Mouse (Mus musculus): ENCODE measurements around the gene Paqr8. TPM values are rescaled to one million over a fixed set of nuclear protein-coding genes. Genes with fewer than 3 reads are reported as not detected.

Gene Paqr8
- 7.3 and 9.3 TPM in 2 replicates for polyA plus RNA-seq (2014; fragmentation: Nextera tagmentation; extraction: Ambion mirVana)

GRCm38 (mm10) chr1:20890404-20890921 is at the start of gene Paqr8:
Gene Paqr8, plus strand, starts transcription at chr1:20890606.
- WGBS, result 0% methylated on average over 37 of the region's 37 CpGs
- H3K36me3 ChIP-seq (ENCODE audit: control insufficient read depth, insufficient read depth, low read length), result no peaks in the 10 kb centered on the region

GRCm38 (mm10) chr1:20856924-20857902 is 33.2 kb upstream of the Paqr8 start:
- H3K27me3 ChIP-seq (ENCODE audit: control insufficient read depth, insufficient read depth, low read length), result no peaks in the 10 kb centered on the region
- H3K4me3 ChIP-seq (ENCODE audit: low read depth, low read length), result no peak overlapping the region
- H3K36me3 ChIP-seq (ENCODE audit: control insufficient read depth, insufficient read depth, low read length), result no peaks in the 10 kb centered on the region
- no peak overlapping the region for H3K4me2 ChIP-seq (ENCODE audit: low read depth, low read length, severe bottlenecking)
- WGBS, result 86% methylated on average over 7 of the region's 7 CpGs
- H3K27ac ChIP-seq (ENCODE audit: low read depth, low read length), result no peak overlapping the region
- DNase-seq (ENCODE audit: low spot score) (no peak), ATAC-seq (replicated peaks; ENCODE audit: low FRiP score) (no peak)
- H3K9me3 ChIP-seq (ENCODE audit: control insufficient read depth, low read length), result no peaks in the 10 kb centered on the region
- no peak overlapping the region for H3K9ac ChIP-seq (ENCODE audit: low read length)
- H3K4me1 ChIP-seq (replicated peaks; ENCODE audit: control insufficient read depth, insufficient read depth, low read length), result no peaks in the 10 kb centered on the region

More at GRCm38 (mm10) chr1:20890404-20890921, at the start of gene Paqr8:
- DNase-seq (ENCODE audit: low spot score), result peak; percentile 92
- ATAC-seq (replicated peaks; ENCODE audit: low FRiP score), result peak; percentile 98
- H3K27ac ChIP-seq (ENCODE audit: low read depth, low read length), result 0 out of 2 replicates have a peak within 1 kb of the TSS, but pooled peaks have one; percentile 21
- no peaks in the 10 kb centered on the region for H3K27me3 ChIP-seq (ENCODE audit: control insufficient read depth, insufficient read depth, low read length)
- H3K9me3 ChIP-seq (ENCODE audit: control insufficient read depth, low read length), result no peaks in the 10 kb centered on the region
- H3K4me2 ChIP-seq (ENCODE audit: low read depth, low read length, severe bottlenecking), result peak within 1 kb of the TSS; percentile 67
- H3K9ac ChIP-seq (ENCODE audit: low read length), result peak within 1 kb of the TSS; percentile 83
- H3K4me1 ChIP-seq (replicated peaks; ENCODE audit: control insufficient read depth, insufficient read depth, low read length), result peaks cover 2% of the 10 kb centered on the region; the same call in 1 of the 2 replicates
- H3K4me3 ChIP-seq (ENCODE audit: low read depth, low read length), result peak within 1 kb of the TSS; percentile 55

- WGBS, result 80% methylated on average over 3 of the region's 3 CpGs
- no peaks in the 10 kb centered on the region for H3K9me3 ChIP-seq (ENCODE audit: control insufficient read depth, low read length)
- no peak overlapping the region for H3K27ac ChIP-seq (ENCODE audit: low read depth, low read length)
- H3K4me3 ChIP-seq (ENCODE audit: low read depth, low read length), result no peak overlapping the region
- ATAC-seq (replicated peaks; ENCODE audit: low FRiP score) (no peak), DNase-seq (ENCODE audit: low spot score) (no peak)
- H3K36me3 ChIP-seq (ENCODE audit: control insufficient read depth, insufficient read depth, low read length), result no peaks in the 10 kb centered on the region
- H3K4me1 ChIP-seq (replicated peaks; ENCODE audit: control insufficient read depth, insufficient read depth, low read length), result no peaks in the 10 kb centered on the region
- H3K27me3 ChIP-seq (ENCODE audit: control insufficient read depth, insufficient read depth, low read length), result no peaks in the 10 kb centered on the region
- no peak overlapping the region for H3K4me2 ChIP-seq (ENCODE audit: low read depth, low read length, severe bottlenecking)
- no peak overlapping the region for H3K9ac ChIP-seq (ENCODE audit: low read length)
Observed at GRCm38 (mm10) chr1:20860775-20861174, 29.6 kb upstream of the Paqr8 start.

- H3K27me3 ChIP-seq (ENCODE audit: control insufficient read depth, insufficient read depth, low read length), result no peaks in the 10 kb centered on the region
- 87% methylated on average over 3 of the region's 3 CpGs for WGBS
- H3K4me3 ChIP-seq (ENCODE audit: low read depth, low read length), result no peak overlapping the region
- H3K4me2 ChIP-seq (ENCODE audit: low read depth, low read length, severe bottlenecking), result no peak overlapping the region
- H3K27ac ChIP-seq (ENCODE audit: low read depth, low read length), result no peak overlapping the region
- H3K9ac ChIP-seq (ENCODE audit: low read length), result no peak overlapping the region
- no peaks in the 10 kb centered on the region for H3K9me3 ChIP-seq (ENCODE audit: control insufficient read depth, low read length)
- H3K36me3 ChIP-seq (ENCODE audit: control insufficient read depth, insufficient read depth, low read length), result no peaks in the 10 kb centered on the region
- ATAC-seq (replicated peaks; ENCODE audit: low FRiP score), result no peak
- DNase-seq (ENCODE audit: low spot score), result no peak
- no peaks in the 10 kb centered on the region for H3K4me1 ChIP-seq (replicated peaks; ENCODE audit: control insufficient read depth, insufficient read depth, low read length)
Observed at GRCm38 (mm10) chr1:20861865-20862264, 28.5 kb upstream of the Paqr8 start.

- H3K9me3 ChIP-seq (ENCODE audit: control insufficient read depth, low read length), result no peaks in the 10 kb centered on the region
- H3K4me1 ChIP-seq (replicated peaks; ENCODE audit: control insufficient read depth, insufficient read depth, low read length), result peaks cover 6% of the 10 kb centered on the region; the same call in 1 of the 2 replicates
- no peak overlapping the region for H3K4me2 ChIP-seq (ENCODE audit: low read depth, low read length, severe bottlenecking)
- H3K27ac ChIP-seq (ENCODE audit: low read depth, low read length), result no peak overlapping the region
- WGBS, result 85% methylated on average over 5 of the region's 5 CpGs
- ATAC-seq (replicated peaks; ENCODE audit: low FRiP score), result no peak
- H3K4me3 ChIP-seq (ENCODE audit: low read depth, low read length), result no peak overlapping the region
- DNase-seq (ENCODE audit: low spot score), result no peak
- H3K27me3 ChIP-seq (ENCODE audit: control insufficient read depth, insufficient read depth, low read length), result no peaks in the 10 kb centered on the region
- no peaks in the 10 kb centered on the region for H3K36me3 ChIP-seq (ENCODE audit: control insufficient read depth, insufficient read depth, low read length)
- H3K9ac ChIP-seq (ENCODE audit: low read length), result no peak overlapping the region
Observed at GRCm38 (mm10) chr1:20863452-20864172, 26.8 kb upstream of the Paqr8 start.

- Histone ChIP-seq H3K27ac (ENCODE audit: low read depth, low read length) (0 out of 2 replicates have a peak overlapping the region, but pooled peaks have one; percentile 33), H3K27me3 (ENCODE audit: control insufficient read depth, insufficient read depth, low read length) (no peaks in the 10 kb centered on the region), H3K9me3 (ENCODE audit: control insufficient read depth, low read length) (no peaks in the 10 kb centered on the region), H3K4me1 (replicated peaks; ENCODE audit: control insufficient read depth, insufficient read depth, low read length) (peaks cover 6% of the 10 kb centered on the region; the same call in 1 of the 2 replicates), H3K4me2 (ENCODE audit: low read depth, low read length, severe bottlenecking) (no peak overlapping the region), H3K9ac (ENCODE audit: low read length) (no peak overlapping the region), H3K4me3 (ENCODE audit: low read depth, low read length) (no peak overlapping the region), H3K36me3 (ENCODE audit: control insufficient read depth, insufficient read depth, low read length) (no peaks in the 10 kb centered on the region)
- DNase-seq (ENCODE audit: low spot score) (no peak), ATAC-seq (replicated peaks; ENCODE audit: low FRiP score) (peak; percentile 55)
- WGBS, result 19% methylated on average over 8 of the region's 8 CpGs
Observed at GRCm38 (mm10) chr1:20867241-20867902, 23.0 kb upstream of the Paqr8 start.

GRCm38 (mm10) chr1:20868036-20868435 is 22.4 kb upstream of the Paqr8 start:
- no peak overlapping the region for H3K4me2 ChIP-seq (ENCODE audit: low read depth, low read length, severe bottlenecking)
- no peaks in the 10 kb centered on the region for H3K27me3 ChIP-seq (ENCODE audit: control insufficient read depth, insufficient read depth, low read length)
- ATAC-seq (replicated peaks; ENCODE audit: low FRiP score) (peak; percentile 67), DNase-seq (ENCODE audit: low spot score) (no peak)
- peaks cover 6% of the 10 kb centered on the region; the same call in 1 of the 2 replicates for H3K4me1 ChIP-seq (replicated peaks; ENCODE audit: control insufficient read depth, insufficient read depth, low read length)
- no peak overlapping the region for H3K4me3 ChIP-seq (ENCODE audit: low read depth, low read length)
- H3K9ac ChIP-seq (ENCODE audit: low read length), result no peak overlapping the region
- no peaks in the 10 kb centered on the region for H3K36me3 ChIP-seq (ENCODE audit: control insufficient read depth, insufficient read depth, low read length)
- WGBS, result 30% methylated on average over 9 of the region's 9 CpGs
- 0 out of 2 replicates have a peak overlapping the region, but pooled peaks have one; percentile 6 for H3K27ac ChIP-seq (ENCODE audit: low read depth, low read length)
- no peaks in the 10 kb centered on the region for H3K9me3 ChIP-seq (ENCODE audit: control insufficient read depth, low read length)

- WGBS, result 89% methylated on average over 2 of the region's 2 CpGs
- Histone ChIP-seq H3K27me3 (ENCODE audit: control insufficient read depth, insufficient read depth, low read length) (no peaks in the 10 kb centered on the region), H3K4me1 (replicated peaks; ENCODE audit: control insufficient read depth, insufficient read depth, low read length) (peaks cover 6% of the 10 kb centered on the region; the same call in 1 of the 2 replicates), H3K4me2 (ENCODE audit: low read depth, low read length, severe bottlenecking) (no peak overlapping the region), H3K27ac (ENCODE audit: low read depth, low read length) (no peak overlapping the region), H3K9me3 (ENCODE audit: control insufficient read depth, low read length) (no peaks in the 10 kb centered on the region), H3K9ac (ENCODE audit: low read length) (no peak overlapping the region), H3K4me3 (ENCODE audit: low read depth, low read length) (no peak overlapping the region), H3K36me3 (ENCODE audit: control insufficient read depth, insufficient read depth, low read length) (no peaks in the 10 kb centered on the region)
- DNase-seq (ENCODE audit: low spot score), result no peak
- no peak for ATAC-seq (replicated peaks; ENCODE audit: low FRiP score)
Observed at GRCm38 (mm10) chr1:20870887-20871286, 19.5 kb upstream of the Paqr8 start.
